Mouse (Mus musculus): ENCODE data around the gene Spo11.

The Spo11 gene

DNA sequence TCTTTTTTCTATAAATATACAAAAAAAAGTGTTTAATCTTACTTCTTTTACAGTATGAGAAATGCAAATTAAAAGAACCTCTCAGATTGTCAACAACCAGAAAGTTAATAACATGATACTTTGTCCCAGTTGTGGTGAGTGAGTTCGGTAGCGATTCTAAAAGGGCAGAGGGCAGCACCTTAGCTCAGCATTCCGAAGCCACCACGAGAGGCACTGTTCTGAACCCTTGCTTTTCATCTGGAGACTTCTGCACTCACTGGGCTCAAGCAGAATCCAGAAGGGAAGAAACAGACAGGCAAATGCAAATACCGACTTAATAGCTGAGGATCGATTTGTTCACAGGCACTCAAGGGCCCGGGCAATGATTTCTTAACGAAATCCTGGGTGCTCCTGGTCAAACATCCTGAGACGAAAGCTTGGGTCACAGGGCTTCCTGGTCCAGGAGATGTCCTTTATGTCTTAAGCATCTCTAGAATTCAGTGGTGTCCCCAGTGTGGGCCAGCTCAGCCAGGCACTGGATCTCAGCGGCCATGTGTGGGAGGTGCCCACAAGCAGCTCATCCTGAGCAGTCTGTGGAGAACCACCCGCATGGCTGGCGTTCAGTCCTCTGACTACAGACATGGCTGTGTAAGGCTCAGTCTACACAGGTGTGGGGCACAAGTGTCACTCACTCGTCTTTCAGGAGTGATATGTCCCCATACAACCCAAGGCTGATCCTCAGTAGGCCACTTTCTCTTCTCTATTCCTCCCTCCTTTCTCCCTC lies 18.3 kb upstream of the Spo11 start:
- DNase-seq (ENCODE audit: low spot score), result peak; percentile 31

DNA sequence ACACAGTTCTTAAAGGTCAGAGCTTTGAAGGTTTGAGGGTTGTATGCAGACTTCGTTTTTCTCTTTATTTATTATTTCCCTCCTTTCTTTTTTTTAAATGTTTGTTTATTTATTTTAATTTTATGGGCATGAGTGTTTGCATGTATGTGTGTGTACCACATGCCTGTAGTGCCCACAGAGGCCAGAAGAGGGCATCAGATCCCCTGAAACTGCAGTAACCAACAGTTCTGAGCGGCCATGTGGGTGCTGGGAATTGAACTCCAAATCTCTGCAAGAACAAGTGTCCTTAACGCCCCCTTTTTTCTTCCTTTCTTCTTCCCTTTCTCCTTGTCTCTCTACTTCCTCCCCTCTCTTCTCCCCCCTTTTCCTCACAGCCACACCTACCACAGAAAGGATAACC lies 17.1 kb upstream of the Spo11 start:
- no peak for DNase-seq (ENCODE audit: low spot score)

DNA sequence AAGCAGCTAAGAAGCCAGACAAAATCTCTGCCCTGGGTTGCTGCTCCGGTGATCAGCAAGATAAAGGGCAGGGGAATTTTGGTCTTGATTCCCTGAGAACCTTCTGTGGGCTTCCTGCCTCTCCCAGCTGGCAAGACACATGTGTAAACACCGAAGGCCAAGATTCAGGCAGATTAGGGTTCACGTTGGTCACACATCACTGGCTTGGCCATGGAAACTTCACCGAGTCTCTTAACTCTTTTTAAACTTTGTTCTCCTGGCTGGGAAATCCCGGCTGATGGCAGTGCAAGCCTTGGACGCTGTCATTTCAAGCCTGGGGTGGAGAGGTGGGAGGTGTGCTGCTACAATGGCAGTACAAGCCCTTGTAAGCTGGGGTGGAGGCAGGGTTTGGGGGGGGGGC lies 16.3 kb upstream of the Spo11 start:
- DNase-seq (ENCODE audit: low spot score), result no peak

DNA sequence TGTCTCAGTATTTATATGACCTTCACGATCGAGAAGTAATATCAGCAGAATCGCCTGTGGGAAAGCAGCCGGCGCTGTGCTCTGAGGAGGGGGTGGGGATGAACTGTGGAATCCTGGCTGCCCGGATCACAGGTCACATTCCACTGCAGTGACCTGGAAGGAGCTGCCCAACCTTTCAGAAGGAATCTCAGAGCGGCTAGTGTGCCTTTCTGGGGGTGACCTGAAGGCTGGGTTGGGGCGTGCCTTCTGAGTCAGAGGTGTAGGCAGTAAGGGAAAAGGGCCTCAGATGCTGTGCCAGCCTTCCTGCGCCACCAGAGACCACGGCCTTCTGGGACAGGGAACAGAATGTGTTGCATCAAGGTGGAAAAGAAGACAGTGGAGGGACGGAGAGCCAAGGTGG lies 12.3 kb upstream of the Spo11 start:
- DNase-seq (ENCODE audit: low spot score), result no peak

DNA sequence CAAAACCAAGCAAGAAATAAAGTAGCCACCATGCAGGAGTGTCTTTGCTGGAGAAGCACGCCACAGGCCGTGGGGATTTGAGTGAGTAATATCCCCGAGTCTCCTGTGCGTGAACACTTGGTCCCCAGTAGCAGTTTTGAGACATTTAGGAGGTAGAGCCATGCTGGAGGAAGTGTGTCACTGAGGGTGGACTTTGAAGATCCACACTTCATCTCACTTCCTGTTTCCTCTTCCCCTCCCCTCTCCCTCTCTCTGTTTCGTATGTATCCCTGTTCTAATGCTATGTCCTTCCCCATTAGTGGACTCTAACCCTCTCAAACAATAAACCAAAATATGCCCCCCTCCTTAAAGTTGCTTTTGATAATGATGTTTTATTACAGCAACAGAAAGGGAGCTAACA lies 11.0 kb upstream of the Spo11 start:
- DNase-seq (ENCODE audit: low spot score), result no peak

DNA sequence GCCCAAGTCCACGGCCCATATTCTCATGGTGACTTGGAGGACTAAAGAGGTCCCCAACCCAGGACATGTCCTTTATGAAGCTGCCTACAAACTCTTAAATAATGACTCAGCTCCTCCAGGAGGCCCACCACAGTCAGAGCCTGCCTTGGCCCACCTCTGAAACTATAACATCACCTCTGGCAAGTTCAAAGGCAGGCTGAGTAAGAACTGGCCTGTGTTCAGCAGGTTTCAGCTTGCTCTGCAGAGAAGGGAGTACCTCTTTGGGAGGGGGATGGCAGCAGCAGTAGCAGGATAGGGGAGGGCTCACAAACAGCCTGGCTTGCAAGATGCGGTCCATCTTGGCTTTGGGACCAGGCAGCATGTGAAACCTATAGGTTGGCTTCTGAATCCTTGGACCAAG lies 5.6 kb upstream of the Spo11 start:
- DNase-seq (ENCODE audit: low spot score), result no peak

DNA sequence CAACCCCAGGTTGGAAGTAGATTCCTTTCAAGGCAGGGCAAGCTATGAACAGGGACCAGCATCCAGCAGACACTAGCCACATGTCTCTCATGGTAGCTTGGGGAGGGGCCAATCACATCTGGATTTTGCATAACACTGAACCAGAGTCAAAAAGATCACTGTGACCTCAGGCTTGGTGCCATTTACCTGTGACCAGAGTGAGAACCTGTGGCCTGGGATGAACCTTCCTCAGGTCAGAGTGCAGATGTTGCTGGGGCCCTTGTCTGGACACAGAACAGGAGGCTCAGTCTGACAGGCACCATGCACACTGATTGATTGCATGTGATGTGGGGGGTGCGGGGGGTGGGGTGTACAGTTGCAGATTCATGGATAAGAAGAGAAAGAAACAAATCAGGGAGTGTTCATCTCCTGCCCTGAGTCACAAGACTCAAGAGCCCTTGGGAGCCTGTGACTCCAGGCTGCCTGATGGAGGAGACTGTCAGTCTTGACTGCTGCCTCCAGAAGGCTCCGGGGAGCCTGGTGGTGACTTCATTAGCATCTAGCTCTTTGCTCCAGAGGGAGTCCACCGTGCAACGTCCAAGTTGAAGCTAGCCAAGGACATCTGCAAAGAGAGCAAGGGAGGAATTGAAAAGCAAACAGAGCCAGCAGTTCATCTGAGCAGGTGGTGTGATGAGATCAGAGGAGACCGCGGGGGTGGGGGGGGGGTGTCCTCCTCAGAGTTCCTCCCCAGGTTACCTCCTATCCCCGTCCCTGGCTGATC lies 3.5 kb upstream of the Spo11 start:
- no peak for DNase-seq (ENCODE audit: low spot score)

DNA sequence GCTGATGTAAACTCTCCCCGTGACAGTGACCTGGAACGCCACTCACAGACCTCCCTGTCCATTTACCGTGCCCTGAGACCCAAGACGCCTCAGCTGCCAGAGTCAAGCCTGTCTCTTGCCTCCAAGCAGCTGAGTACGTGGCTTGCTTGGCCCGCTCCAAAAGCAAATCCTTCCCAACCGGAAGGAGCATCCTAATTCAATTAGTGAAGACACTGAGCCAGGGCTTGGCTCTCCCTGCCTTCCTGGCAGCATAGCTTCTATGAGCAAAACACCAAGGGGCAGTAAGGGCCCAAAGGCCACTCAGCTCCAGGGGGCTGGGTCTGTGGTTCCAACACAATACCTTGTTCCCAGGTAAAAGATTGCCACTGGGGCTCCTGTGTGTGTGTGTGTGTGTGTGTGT lies 2.8 kb upstream of the Spo11 start:
- no peak for DNase-seq (ENCODE audit: low spot score)

DNA sequence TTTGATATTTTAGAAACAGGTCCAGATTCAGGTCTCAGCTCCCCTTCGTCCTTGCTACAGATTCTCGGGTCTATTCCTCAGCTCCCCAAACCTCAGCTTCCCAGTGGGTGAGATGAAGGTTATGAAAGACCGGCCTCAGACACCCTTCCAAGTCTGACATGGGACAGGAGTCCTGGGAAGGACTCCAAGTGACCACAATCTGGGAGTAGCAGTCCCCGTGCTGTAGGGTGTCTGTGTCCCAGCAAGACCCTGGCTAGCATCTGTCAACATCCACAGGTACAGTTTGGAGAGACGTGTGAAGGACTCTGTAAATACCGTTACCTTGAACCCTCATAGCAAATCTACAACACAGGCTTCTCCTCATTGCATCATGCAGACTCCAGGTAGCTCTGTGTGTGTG lies 2.3 kb upstream of the Spo11 start:
- DNase-seq (ENCODE audit: low spot score), result no peak

DNA sequence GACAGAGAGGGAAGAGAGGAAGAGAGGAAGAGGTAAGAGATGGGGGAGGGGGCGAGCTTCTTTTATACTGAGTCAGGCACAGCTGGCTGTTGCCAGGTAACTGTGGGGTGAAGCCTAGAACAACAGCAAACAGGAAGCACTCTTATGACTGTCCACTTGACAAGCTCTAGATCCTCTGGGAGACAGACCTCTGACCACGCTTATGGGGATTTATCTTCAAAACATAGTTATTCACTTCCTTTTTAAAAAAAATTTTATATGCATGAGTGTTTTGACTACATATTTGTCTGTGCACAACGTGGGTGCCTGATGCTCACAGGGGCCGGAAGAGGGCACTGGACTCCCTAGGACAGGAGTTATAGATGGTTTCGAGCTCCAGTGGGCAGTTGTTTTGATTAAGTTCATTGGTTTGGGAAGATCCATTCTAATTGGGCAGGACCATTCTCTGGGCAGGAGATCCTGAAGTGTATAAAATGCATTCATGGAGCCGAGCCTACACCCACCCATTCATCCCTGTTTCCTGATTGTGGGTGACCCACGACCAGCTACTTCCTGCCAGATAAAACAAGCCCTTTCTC lies 750 bp upstream of the Spo11 start:
- no peak for DNase-seq (ENCODE audit: low spot score)

DNA sequence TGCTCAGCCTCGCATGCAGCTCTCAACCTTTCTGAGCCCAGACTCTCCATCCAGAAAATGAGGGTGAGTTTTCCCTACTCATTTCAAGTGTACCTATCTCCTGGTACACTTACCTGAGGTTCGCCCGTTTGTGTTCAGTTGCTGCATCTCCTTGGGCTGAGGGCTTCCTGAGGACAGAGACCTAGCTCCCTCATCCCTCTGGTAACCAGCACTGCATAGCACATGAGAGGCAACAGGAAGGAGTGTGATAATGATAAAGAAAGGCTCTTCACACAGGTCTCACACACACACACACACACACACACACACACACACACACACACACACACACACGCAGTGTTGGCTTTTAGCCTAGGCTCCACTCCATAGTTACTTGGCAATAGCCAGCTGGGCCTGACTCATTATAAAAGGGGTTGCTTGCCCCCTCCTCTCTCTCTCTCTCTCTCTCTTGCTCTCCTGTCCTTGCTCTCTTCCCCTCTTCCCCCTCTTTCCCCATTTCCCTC lies 682 bp downstream of the Spo11 start:
- no peak for DNase-seq (ENCODE audit: low spot score)

DNA sequence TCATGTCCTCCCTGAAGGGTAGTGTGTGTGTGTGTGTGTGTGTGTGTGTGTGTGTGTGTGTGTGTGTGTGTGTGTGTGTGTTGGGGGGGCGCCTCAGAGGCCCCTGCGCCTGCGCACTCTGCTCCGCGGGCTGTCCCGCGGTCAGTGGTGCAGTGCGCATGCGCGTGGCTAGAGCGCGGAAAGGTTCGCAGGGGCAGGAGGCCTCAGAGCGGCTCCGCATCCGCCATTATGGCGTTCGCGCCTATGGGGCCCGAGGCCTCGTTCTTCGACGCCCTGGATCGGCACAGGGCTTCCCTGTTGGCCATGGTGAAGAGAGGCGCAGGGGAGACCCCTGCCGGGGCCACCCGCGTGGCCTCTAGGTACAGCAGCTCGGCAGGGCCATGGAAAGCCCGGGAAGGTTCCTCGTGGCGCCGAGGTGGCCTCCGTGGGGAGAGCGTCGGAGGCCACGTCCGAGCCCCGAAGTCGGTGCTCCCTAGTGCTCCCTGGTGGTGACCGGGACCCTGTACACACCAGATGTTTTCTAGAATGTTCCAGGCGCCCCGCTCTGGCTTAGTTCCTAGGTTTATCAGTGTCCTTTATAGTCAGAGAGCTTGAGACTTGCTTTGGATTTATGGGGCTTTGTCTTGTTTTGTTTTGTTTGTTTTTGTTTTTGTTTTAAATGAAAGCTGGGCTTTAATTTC lies 2.3 kb downstream of the Spo11 start:
- no peak for DNase-seq (ENCODE audit: low spot score)

DNA sequence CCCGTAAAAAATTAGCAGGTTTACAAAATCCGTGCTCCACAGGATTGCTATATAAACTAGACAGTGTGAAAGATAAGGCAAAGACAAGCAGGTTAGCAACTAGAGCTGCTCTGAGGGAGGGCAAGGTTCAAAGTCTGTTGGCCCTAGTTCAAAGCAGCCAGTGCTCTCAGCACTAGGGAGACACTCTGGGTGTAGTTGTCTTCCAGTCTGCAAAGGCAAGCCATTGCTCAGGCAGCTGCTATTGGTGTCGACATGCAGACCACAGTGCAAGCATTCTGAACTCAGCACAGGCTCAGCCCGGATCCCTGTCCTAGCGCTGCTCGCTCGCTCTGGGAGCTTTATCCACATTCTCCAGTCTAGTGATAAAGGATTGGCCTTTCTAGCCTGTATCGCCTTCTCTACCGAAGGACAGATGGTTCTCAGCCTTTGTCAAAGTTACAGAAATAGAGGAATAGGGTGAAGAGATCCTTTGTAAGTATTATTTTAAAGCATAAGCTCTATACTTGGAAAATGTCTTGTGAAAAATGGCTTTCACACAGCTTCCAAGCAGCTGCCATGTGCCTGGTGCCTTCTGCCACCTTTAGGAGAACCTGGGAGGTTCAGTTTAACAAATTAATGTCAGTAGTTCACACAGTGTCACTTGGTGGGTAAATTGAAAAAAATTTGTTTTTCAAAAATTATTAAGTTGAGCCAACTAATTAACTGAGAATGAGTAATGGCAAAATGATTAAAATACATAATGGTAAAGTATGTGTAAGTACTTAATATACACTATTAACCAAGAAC lies 5.5 kb downstream of the Spo11 start:
- no peak for DNase-seq (ENCODE audit: low spot score)

DNA sequence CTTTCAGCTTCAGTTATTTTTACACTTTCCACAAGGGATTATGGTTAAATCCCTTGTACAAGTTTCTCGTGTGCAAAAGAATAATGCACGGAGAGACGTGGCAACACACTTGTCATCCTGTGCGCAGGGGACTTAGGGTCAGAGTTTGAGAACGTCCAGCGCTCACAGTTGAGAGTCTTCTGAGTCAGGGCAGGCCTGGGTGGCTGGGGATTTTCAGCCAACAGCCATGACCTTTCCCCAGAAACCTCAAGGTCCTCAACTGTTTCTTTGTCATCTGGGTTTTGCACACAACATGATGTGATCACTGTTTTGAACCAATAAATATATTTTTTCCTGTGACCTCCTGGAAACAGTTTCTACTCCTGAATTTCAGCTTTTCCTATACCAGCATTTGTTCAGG lies 12.7 kb downstream of the Spo11 start:
- no peak for DNase-seq (ENCODE audit: low spot score)

DNA sequence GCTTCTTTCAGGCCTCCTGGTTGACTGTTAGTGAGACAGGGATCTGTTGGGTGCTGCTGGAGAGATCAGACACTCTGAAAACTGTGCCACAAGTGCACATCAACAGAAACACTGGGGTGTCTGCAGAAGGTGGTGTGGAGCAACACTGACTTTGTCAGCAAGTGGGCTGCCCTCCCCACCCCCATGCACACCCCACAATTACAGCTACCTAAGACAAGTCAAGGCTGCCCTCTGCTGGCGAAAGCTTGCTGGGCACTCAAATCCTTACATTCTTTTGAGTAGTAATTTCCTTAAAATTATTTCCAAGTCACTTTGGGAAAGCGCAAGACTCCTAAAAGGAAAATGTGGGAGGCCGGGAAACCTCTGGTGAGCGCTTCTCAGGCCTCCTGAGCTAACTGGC lies 18.7 kb downstream of the Spo11 start:
- DNase-seq (ENCODE audit: low spot score), result peak; percentile 66

DNA sequence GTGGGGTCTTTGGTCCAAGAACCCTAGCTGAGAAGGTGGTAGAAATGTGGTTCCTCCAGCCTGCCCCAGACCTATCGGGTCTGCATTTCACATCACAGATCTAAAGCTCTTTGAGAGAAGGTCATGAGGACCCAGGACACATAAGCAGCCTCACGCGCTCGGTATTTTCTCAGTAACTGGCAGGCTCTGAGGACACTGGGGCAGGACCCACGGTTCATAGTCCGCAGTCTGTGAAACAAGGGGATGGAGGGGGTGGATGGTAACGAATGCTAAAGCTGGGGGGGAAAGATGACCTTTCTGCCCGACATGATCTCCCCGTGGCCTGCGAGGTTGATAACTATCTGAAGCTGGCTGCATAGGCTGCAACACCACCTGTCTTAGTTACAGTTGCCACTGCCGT lies 20.2 kb downstream of the Spo11 start:
- DNase-seq (ENCODE audit: low spot score), result no peak

DNA sequence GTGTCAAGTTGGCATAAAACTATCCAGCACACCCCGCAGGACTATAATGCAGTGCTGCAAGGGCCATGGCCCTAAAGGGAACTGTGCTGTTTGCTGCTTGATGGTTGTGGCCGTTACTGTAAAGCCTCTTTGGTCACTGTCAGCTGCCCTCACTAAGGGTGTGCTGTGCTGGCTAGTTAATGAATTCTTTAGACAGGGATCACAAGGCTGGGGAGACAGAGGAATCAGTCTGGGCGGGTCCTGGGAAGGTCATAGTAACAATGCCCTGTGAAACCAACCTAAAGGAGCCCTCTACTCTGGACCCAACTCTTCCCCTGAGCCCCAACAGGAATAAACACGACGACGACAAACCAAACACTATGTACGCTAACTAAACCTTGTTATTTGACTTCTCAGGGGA lies 21.0 kb downstream of the Spo11 start:
- no peak for DNase-seq (ENCODE audit: low spot score)

DNA sequence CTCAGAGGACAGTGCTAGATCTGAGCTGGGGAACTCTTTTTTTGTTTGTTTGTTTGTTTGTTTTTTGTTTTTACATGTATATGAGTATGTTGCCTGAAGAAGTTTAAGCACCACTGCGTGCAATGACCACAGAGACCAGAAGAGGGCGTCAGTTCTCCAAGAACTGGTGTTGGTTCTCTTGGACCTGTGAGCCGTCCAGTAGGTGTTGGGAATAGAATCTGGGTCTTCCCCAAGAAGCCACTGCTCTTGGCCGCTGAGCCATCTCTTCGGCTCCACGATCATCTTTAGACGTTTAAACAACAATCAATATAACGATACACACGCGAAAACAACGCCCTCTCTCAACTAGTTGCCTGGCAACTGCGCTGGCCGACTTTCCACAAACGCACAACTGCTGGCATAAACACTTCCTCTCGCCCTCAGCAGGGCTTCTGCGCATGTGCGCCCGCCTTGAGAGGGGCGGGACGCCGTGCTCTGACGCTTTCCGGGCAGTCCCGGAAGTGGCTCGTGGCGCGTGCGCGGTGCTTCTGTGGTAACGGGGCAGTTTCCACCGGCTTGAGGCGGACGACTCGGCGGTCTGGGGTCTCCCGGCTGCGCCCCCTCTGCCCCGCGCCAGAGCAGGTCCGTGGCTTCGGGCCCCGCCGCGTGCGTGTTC lies 22.3 kb downstream of the Spo11 start, which contains the start of gene Rae1:
Gene Rae1, plus strand, starts transcription at position 488 of the 655 bp plus-strand sequence.
- peak; percentile 99 for DNase-seq (ENCODE audit: low spot score)

DNA sequence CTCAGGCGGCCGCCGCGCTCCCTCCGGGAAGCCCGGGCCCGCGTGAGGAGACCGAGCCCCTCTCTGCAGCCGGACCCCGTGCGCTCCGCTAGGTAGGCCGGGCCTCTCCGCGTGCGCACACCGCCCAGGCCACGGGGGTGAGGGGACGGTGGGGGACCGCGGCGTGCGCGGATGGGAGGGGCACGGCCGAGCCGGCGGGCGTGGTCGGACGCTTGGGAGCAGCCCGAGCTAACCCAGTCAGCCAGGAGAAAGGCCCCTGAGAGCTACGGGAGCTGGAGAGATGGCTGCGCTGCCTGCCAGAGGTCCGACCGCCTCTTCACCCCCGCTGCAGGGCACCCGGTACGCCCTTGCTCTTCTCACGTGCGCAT lies 22.8 kb downstream of the Spo11 start:
- DNase-seq (ENCODE audit: low spot score), result no peak

DNA sequence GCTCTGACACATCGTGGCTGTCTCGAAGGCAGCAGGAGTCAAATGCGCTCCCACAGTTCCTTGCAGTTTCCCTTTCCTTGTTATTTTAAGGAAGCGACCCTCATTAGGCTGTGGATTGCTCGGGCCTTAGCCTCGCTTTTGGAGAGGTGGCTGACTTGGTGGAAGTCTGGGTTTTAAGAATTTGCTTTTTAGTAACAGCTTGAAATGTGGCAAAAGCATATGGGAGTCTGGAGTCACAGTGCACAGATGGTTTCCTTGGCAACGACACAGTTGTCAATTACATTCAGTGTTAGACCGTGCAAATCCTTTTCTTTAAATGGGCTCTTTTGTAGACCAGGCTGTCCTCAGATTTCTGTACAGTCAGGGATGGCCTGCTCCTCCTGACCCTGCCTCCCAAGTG lies 23.4 kb downstream of the Spo11 start:
- DNase-seq (ENCODE audit: low spot score), result peak; percentile 57

DNA sequence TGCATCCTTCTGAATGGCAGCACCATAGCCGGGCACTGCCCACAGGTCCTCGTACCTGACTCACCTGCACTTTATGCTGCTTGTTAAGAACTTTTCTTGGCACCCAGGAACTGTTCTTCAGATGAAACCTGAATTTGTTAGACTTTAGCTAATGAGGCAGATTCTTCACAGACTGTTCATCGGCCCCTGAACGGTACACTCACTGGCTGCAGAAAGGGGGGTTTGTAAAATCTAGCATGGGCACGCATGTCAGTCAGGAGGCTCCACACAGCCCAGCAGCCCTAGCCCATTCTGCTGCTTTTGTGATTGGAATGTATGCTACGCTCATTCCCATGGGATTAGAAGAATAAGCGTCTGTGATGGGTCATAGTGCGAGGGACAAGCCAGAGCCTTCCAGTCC lies 26.2 kb downstream of the Spo11 start:
- no peak for DNase-seq (ENCODE audit: low spot score)
